Mouse (Mus musculus) neural tube, embryonic 11.5 days (tissue): Measurements from ENCODE around the gene Tjp2. TPM values are rescaled to one million over a fixed set of nuclear protein-coding genes. Genes with fewer than 3 reads are reported as not detected.

ENCODE experiments used
- ATAC-seq: fragments of 200-750 bp; cut with Nextera tagmentation; 2 replicates; pipeline ENCODE4 v1.8.0; 2017; ENCODE audit warnings: moderate number of reproducible peaks, mild to moderate bottlenecking, moderate TSS enrichment, moderate library complexity; ENCODE audit not compliant: insufficient read depth, low FRiP score, low TSS enrichment
- DNase-seq: peaks from one replicate; pipeline ENCODE4 v3.0.0-alpha.2; 2015; ENCODE audit warnings: low spot score
- H3K27ac ChIP-seq: fragments of 300-500 bp; sonication (generic); 2 replicates; pipeline ENCODE4 v1.5.1; 2014; ENCODE audit warnings: low read depth, mild to moderate bottlenecking, low read length
- H3K27me3 ChIP-seq: fragments of 300-500 bp; sonication (generic); 2 replicates; pipeline ENCODE4 v1.6.1; 2014; ENCODE audit warnings: mild to moderate bottlenecking, low read length, mixed read lengths; ENCODE audit not compliant: control insufficient read depth, insufficient read depth
- H3K36me3 ChIP-seq: fragments of 300-500 bp; sonication (generic); 2 replicates; pipeline ENCODE4 v1.6.1; 2014; ENCODE audit warnings: mild to moderate bottlenecking, low read length, moderate library complexity, mixed read lengths; ENCODE audit not compliant: control insufficient read depth, insufficient read depth
- H3K4me1 ChIP-seq: fragments of 300-500 bp; sonication (generic); 2 replicates; pipeline ENCODE4 v1.6.1; 2014; ENCODE audit warnings: low read length, mixed read lengths; ENCODE audit not compliant: control insufficient read depth, insufficient read depth
- H3K4me2 ChIP-seq: fragments of 300-500 bp; sonication (generic); 2 replicates; pipeline ENCODE4 v1.6.1; 2014; ENCODE audit warnings: low read depth, mild to moderate bottlenecking, moderate library complexity
- H3K4me3 ChIP-seq: fragments of 300-500 bp; sonication (generic); 2 replicates; pipeline ENCODE4 v1.5.1; 2014; ENCODE audit warnings: low read depth, low read length
- H3K9ac ChIP-seq: fragments of 300-500 bp; sonication (generic); 2 replicates; pipeline ENCODE4 v1.6.1; 2014; ENCODE audit warnings: mild to moderate bottlenecking, low read length
- H3K9me3 ChIP-seq: fragments of 300-500 bp; sonication (generic); 2 replicates; pipeline ENCODE4 v1.6.1; 2016; ENCODE audit warnings: low read length; ENCODE audit not compliant: control insufficient read depth
- WGBS: fragments of 180-500 bp; shearing (Covaris S2); extraction: QIAGEN DNeasy Blood & Tissue Kit; methylation state at CpG from one replicate; pipeline ENCODE4 v1.1.7; 2014; 5-methylcytosine and 5-hydroxymethylcytosine counted together
- polyA plus RNA-seq: library from polyadenylated mRNA; unstranded; fragments of >200 nt; fragmentation: Nextera tagmentation; extraction: Ambion mirVana; gene quantifications from 2 replicates; pipeline ENCODE4 v1.2.1, GENCODE M21; 2014

The Tjp2 gene
- polyA plus RNA-seq, 1 experiment from 2014 or later = 31.9 TPM

- no peak overlapping the region for H3K4me3 ChIP-seq
- H3K4me1 ChIP-seq = no peaks in the 10 kb centered on the region
- no peak overlapping the region for H3K27ac ChIP-seq
- no peak overlapping the region for H3K4me2 ChIP-seq
- H3K9ac ChIP-seq = no peak overlapping the region
- DNase-seq (no peak), ATAC-seq (no peak)
- H3K27me3 ChIP-seq = no peaks in the 10 kb centered on the region
- no peaks in the 10 kb centered on the region; the same call in 1 of the 2 replicates for H3K36me3 ChIP-seq
- WGBS = 84% methylated on average over 4 of the region's 4 CpGs
- no peaks in the 10 kb centered on the region for H3K9me3 ChIP-seq
These were observed 104.0 kb downstream of the Tjp2 start for GRCm38 (mm10) chr19:24120811-24121210.

GRCm38 (mm10) chr19:24118775-24119174, 106.1 kb downstream of the Tjp2 start:
- Histone ChIP-seq H3K36me3 (no peaks in the 10 kb centered on the region; the same call in 1 of the 2 replicates), H3K4me2 (no peak overlapping the region)
- 84% methylated on average over 9 of the region's 9 CpGs for WGBS

GRCm38 (mm10) chr19:24111581-24111980, 113.2 kb downstream of the Tjp2 start:
- 96% methylated on average over 7 of the region's 7 CpGs for WGBS

More at GRCm38 (mm10) chr19:24118775-24119174, 106.1 kb downstream of the Tjp2 start:
- no peak for DNase-seq
- H3K4me1 ChIP-seq = no peaks in the 10 kb centered on the region
- no peak overlapping the region for H3K27ac ChIP-seq
- H3K4me3 ChIP-seq = no peak overlapping the region
- H3K9ac ChIP-seq = no peak overlapping the region
- ATAC-seq = no peak
- no peaks in the 10 kb centered on the region for H3K27me3 ChIP-seq
- no peaks in the 10 kb centered on the region for H3K9me3 ChIP-seq

GRCm38 (mm10) chr19:24107707-24108106, 117.1 kb downstream of the Tjp2 start:
- no peak overlapping the region for H3K9ac ChIP-seq
- H3K27ac ChIP-seq = no peak overlapping the region
- peaks cover 2% of the 10 kb centered on the region; the same call in 1 of the 2 replicates for H3K36me3 ChIP-seq
- WGBS = 94% methylated on average over 12 of the region's 12 CpGs
- no peak overlapping the region for H3K4me3 ChIP-seq
- ATAC-seq (no peak), DNase-seq (no peak)
- H3K4me1 ChIP-seq = no peaks in the 10 kb centered on the region
- no peak overlapping the region for H3K4me2 ChIP-seq
- H3K9me3 ChIP-seq = no peaks in the 10 kb centered on the region
- H3K27me3 ChIP-seq = no peaks in the 10 kb centered on the region

More at GRCm38 (mm10) chr19:24111581-24111980, 113.2 kb downstream of the Tjp2 start:
- Histone ChIP-seq H3K27me3 (no peaks in the 10 kb centered on the region), H3K4me1 (no peaks in the 10 kb centered on the region), H3K9me3 (no peaks in the 10 kb centered on the region), H3K36me3 (peaks cover 2% of the 10 kb centered on the region), H3K4me2 (no peak overlapping the region), H3K27ac (no peak overlapping the region), H3K4me3 (no peak overlapping the region), H3K9ac (no peak overlapping the region)
- ATAC-seq = no peak
- DNase-seq = no peak

GRCm38 (mm10) chr19:24103802-24104201, 121.0 kb downstream of the Tjp2 start:
- 79% methylated on average over 3 of the region's 3 CpGs for WGBS
- no peak for DNase-seq

GRCm38 (mm10) chr19:24102562-24103126, 122.2 kb downstream of the Tjp2 start:
- no peaks in the 10 kb centered on the region for H3K27me3 ChIP-seq
- H3K4me1 ChIP-seq = no peaks in the 10 kb centered on the region
- no peak overlapping the region for H3K4me2 ChIP-seq
- peaks cover 3% of the 10 kb centered on the region for H3K36me3 ChIP-seq
- DNase-seq = no peak
- no peak for ATAC-seq
- no peak overlapping the region for H3K27ac ChIP-seq
- no peaks in the 10 kb centered on the region for H3K9me3 ChIP-seq
- 95% methylated on average over 10 of the region's 10 CpGs for WGBS
- H3K9ac ChIP-seq = no peak overlapping the region
- no peak overlapping the region for H3K4me3 ChIP-seq

More at GRCm38 (mm10) chr19:24103802-24104201, 121.0 kb downstream of the Tjp2 start:
- no peak overlapping the region for H3K4me2 ChIP-seq
- H3K4me1 ChIP-seq = no peaks in the 10 kb centered on the region
- ATAC-seq = no peak
- no peaks in the 10 kb centered on the region for H3K27me3 ChIP-seq
- H3K27ac ChIP-seq = no peak overlapping the region
- no peak overlapping the region for H3K4me3 ChIP-seq
- peaks cover 1% of the 10 kb centered on the region; the same call in 1 of the 2 replicates for H3K36me3 ChIP-seq
- H3K9me3 ChIP-seq = no peaks in the 10 kb centered on the region
- H3K9ac ChIP-seq = no peak overlapping the region

GRCm38 (mm10) chr19:24101183-24101582, 123.6 kb downstream of the Tjp2 start:
- Histone ChIP-seq H3K27me3 (no peaks in the 10 kb centered on the region), H3K4me2 (no peak overlapping the region), H3K27ac (no peak overlapping the region), H3K9me3 (no peaks in the 10 kb centered on the region), H3K4me1 (no peaks in the 10 kb centered on the region), H3K36me3 (peaks cover 3% of the 10 kb centered on the region), H3K9ac (no peak overlapping the region), H3K4me3 (no peak overlapping the region)
- no peak for DNase-seq
- ATAC-seq = no peak
- 79% methylated on average over 6 of the region's 6 CpGs for WGBS

- 93% methylated on average over 10 of the region's 10 CpGs for WGBS
- Histone ChIP-seq H3K4me1 (no peaks in the 10 kb centered on the region), H3K27me3 (no peaks in the 10 kb centered on the region), H3K9ac (no peak overlapping the region), H3K36me3 (peaks cover 4% of the 10 kb centered on the region), H3K9me3 (no peaks in the 10 kb centered on the region), H3K27ac (no peak overlapping the region), H3K4me3 (no peak overlapping the region), H3K4me2 (no peak overlapping the region)
- ATAC-seq = no peak
- DNase-seq = no peak
These were observed 126.1 kb downstream of the Tjp2 start for GRCm38 (mm10) chr19:24098691-24099090.

- no peak for ATAC-seq
- peaks cover 4% of the 10 kb centered on the region for H3K36me3 ChIP-seq
These were observed 127.0 kb downstream of the Tjp2 start for GRCm38 (mm10) chr19:24097666-24098455.

More at GRCm38 (mm10) chr19:24097666-24098455, 127.0 kb downstream of the Tjp2 start:
- Histone ChIP-seq H3K9ac (no peak overlapping the region), H3K4me2 (no peak overlapping the region), H3K9me3 (no peaks in the 10 kb centered on the region), H3K4me1 (no peaks in the 10 kb centered on the region), H3K27ac (no peak overlapping the region), H3K4me3 (no peak overlapping the region), H3K27me3 (no peaks in the 10 kb centered on the region)
- no peak for DNase-seq
- 87% methylated on average over 16 of the region's 16 CpGs for WGBS
